Mouse (Mus musculus) kidney, adult 2 months (tissue): ENCODE data around the gene Oprm1.

Experiments
- CTCF ChIP-seq: fragments of 200-500 bp; conservative IDR thresholded peaks from 2 replicates; pipeline ENCODE4 v1.5.1; 2011; ENCODE audit warnings: low read depth, mild to moderate bottlenecking, control low read depth, low read length, moderate library complexity, mixed read lengths; ENCODE audit not compliant: insufficient read depth, insufficient read length
- POLR2A ChIP-seq: fragments of 200-500 bp; IDR thresholded peaks from one replicate; pipeline ENCODE4 v1.6.1; 2011; ENCODE audit warnings: low read depth, low read length, control low read depth

DNA sequence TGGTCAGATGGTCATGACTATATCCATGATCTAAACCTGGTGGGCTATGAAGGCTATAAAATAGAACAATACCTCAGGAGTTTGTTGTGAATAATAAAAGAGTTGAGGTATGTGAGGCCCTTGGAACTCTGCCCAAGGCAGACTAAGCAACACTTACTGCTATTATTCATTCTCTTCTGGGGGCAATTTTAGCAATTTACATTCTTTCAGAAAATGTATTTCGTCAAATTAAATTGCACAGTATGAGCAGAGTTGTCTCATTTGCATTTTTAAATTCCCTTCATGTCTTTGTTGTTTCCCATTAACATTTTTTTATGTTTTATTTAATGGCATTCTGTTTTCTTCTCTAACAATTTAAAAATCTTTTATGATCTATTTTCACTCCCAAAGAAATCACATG, 34.5 kb upstream of the Oprm1 start:
- TF ChIP-seq CTCF (no peak), POLR2A (no peak)
